Mouse (Mus musculus) central nervous system, embryonic 11.5 days (tissue): ENCODE measurements around the gene Elfn2. TPM values are rescaled to one million over a fixed set of nuclear protein-coding genes. Genes with fewer than 3 reads are reported as not detected.

Experiments used
- polyA plus RNA-seq: library from polyadenylated mRNA; depleted of rRNA; stranded (reverse); fragments of >200 nt; gene quantifications from 2 replicates; pipeline ENCODE4 v1.2.3, GENCODE M21; 2012; rRNA removed

Elfn2 gene
- 0.57 and 0.95 TPM in 2 replicates for polyA plus RNA-seq

GRCm38 (mm10) chr15:78718290-78719250 lies at the start of gene Elfn2:
TSS of gene Elfn2 (minus strand) at chr15:78718771.

Other genes starting within 250 kb of the Elfn2 start
- gene Il2rb, start 223.5 kb downstream of the Elfn2 start, polyA plus RNA-seq: 0.04 and 0.07 TPM in 2 replicates
- gene C1qtnf6, start 187.4 kb downstream of the Elfn2 start, polyA plus RNA-seq: 9.8 and 20.4 TPM in 2 replicates
- 0.14 and 0.16 TPM in 2 replicates for gene Sstr3, start 174.1 kb downstream of the Elfn2 start, polyA plus RNA-seq
- gene Rac2, start 146.0 kb downstream of the Elfn2 start, polyA plus RNA-seq: 9.5 and 42.8 TPM in 2 replicates
- gene Cyth4, start 121.7 kb downstream of the Elfn2 start, polyA plus RNA-seq: 4.4 and 5.4 TPM in 2 replicates
- gene Mfng, start 54.7 kb upstream of the Elfn2 start, polyA plus RNA-seq: 54.4 and 79.1 TPM in 2 replicates
- 3.7 and 4.6 TPM in 2 replicates for gene Card10, start 84.3 kb upstream of the Elfn2 start, polyA plus RNA-seq
- gene Cdc42ep1, start 123.9 kb upstream of the Elfn2 start, polyA plus RNA-seq: 8.0 and 14.8 TPM in 2 replicates
- 0.93 and 1.00 TPM in 2 replicates for gene Lgals2, start 136.8 kb upstream of the Elfn2 start, polyA plus RNA-seq
- 47.5 and 50.7 TPM in 2 replicates for gene Gga1, start 158.4 kb upstream of the Elfn2 start, polyA plus RNA-seq
- gene Gm49510, start 180.9 kb upstream of the Elfn2 start, polyA plus RNA-seq: 0.06 TPM in 2 replicates
- 17.2 and 36.7 TPM in 2 replicates for gene Sh3bp1, start 181.0 kb upstream of the Elfn2 start, polyA plus RNA-seq
- 36.2 and 38.7 TPM in 2 replicates for gene Pdxp, start 195.1 kb upstream of the Elfn2 start, polyA plus RNA-seq
- 294 and 553 TPM in 2 replicates for gene Lgals1, start 208.0 kb upstream of the Elfn2 start, polyA plus RNA-seq
- gene Nol12, start 216.2 kb upstream of the Elfn2 start, polyA plus RNA-seq: 36.5 and 40.1 TPM in 2 replicates
- gene Triobp, start 229.0 kb upstream of the Elfn2 start, polyA plus RNA-seq: 51.7 and 58.0 TPM in 2 replicates